Mouse (Mus musculus) olfactory bulb, adult 2 months (tissue): Measurements from ENCODE around the gene Ccl6. TPM values are rescaled to one million over a fixed set of nuclear protein-coding genes. Genes with fewer than 3 reads are reported as not detected.

Experiments
- H3K27ac ChIP-seq: fragments of 200-500 bp; 2 replicates; pipeline ENCODE4 v1.5.1; 2012; ENCODE audit warnings: low read depth, low read length; ENCODE audit not compliant: insufficient read depth
- H3K4me1 ChIP-seq: fragments of 200-500 bp; 2 replicates; pipeline ENCODE4 v1.6.1; 2012; ENCODE audit warnings: low read length; ENCODE audit not compliant: control insufficient read depth, insufficient read depth
- H3K4me3 ChIP-seq: fragments of 200-500 bp; 2 replicates; pipeline ENCODE4 v1.5.1; 2012; ENCODE audit warnings: mild to moderate bottlenecking, low read depth, low read length, moderate library complexity; ENCODE audit not compliant: insufficient read depth
- CTCF ChIP-seq: fragments of 200-500 bp; IDR thresholded peaks from 2 replicates; pipeline ENCODE4 v1.5.1; 2012; ENCODE audit warnings: low read depth, mild to moderate bottlenecking, low read length, moderate library complexity; ENCODE audit not compliant: insufficient read depth
- POLR2A ChIP-seq: fragments of 200-500 bp; IDR thresholded peaks from 2 replicates; pipeline ENCODE4 v1.6.1; 2012; ENCODE audit warnings: mild to moderate bottlenecking, low read depth, low read length, moderate library complexity; ENCODE audit not compliant: insufficient read depth
- WGBS: fragments of 180-500 bp; shearing (Covaris S2); methylation state at CpG from one replicate; pipeline ENCODE4 v1.1.7; 2018; 5-methylcytosine and 5-hydroxymethylcytosine counted together
- polyA plus RNA-seq: library from polyadenylated mRNA; stranded (reverse); fragments of >200 nt; gene quantifications from 2 replicates; pipeline ENCODE4 v1.2.4, GENCODE M21; 2012; ENCODE audit warnings: low replicate concordance; ENCODE audit not compliant: missing spikeins, insufficient read depth, insufficient read length

The Ccl6 gene
- polyA plus RNA-seq, 1 experiment = not detected

DNA sequence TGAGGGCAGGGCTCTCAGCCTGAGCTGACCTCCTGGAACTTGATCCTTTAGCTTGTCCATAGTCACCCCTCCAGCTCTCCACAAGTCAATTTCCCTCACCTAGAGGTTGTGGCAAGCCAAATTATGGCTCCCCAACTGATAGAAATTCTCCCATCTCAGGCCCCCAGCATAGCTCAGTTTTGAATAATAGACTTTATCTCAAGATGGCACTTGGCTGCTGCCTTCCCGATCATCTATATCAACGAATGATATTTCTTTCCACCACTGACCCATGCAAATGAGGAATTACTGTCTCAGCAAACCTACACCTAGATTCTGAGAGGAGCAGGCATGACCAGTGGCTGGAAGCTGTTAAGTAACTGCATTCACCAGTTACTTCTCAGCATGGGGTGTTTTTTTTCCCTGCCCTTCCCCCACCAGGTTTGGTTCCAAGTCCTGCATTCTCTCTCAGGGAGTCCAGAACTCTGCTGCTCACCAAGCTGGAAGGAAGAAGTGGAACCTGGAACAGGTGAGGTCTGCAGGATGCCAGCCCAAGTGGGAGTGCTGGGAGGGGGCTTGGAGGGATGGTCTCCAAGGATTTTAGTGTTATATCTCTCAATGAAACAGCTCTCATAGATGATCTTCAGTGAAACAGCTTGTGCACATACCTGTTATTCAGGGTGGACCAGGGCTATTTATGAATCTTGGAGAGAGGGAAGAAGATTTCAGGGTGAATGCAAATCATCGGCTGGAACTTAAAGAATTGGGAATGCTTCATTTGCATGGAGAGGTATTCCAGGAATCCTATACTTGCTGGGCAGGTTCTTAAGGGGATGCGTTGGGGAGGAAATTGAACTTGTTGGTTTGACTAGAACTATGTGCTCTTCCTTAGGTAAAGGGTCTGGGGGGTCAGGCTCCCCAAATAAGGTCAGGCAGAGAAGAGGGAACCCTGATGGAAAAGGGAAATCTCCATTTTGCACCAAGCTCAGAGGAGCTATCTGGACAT lies 11.0 kb downstream of the Ccl6 start:
- Histone ChIP-seq H3K4me3 (no peak overlapping the region), H3K27ac (no peak overlapping the region), H3K4me1 (no peaks in the 10 kb centered on the region)
- 85% methylated on average over 4 of the region's 4 CpGs for WGBS
- TF ChIP-seq CTCF (no peak), POLR2A (no peak)

DNA sequence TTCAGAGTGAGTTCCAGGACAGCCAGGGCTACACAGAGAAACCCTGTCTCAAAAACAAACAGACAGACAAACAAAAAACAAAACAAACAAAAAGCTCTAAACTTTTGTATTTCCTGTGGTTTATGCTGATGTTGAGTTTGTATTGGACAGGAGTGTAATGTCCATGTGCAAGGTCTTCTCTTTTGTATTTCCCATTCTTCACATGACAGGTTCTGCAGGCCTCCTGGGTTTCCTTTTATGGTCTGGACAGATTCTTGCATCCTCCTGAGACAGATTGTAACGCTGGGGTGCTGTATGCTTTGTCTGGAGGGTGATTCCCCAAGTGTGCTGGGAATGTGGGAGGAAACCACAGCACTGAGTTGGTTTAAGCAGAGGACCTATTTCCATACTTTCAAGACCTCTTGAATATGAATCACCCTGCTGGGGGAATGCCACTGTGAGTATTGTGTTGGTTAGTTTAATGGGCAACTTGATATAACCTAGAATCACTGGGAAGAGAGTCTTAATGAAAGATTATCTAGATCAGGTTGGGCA lies 12.1 kb downstream of the Ccl6 start:
- TF ChIP-seq POLR2A (no peak), CTCF (no peak)
- Histone ChIP-seq H3K27ac (no peak overlapping the region), H3K4me3 (no peak overlapping the region), H3K4me1 (no peaks in the 10 kb centered on the region)
- WGBS = 50% methylated on average over 1 of the region's 1 CpGs

DNA sequence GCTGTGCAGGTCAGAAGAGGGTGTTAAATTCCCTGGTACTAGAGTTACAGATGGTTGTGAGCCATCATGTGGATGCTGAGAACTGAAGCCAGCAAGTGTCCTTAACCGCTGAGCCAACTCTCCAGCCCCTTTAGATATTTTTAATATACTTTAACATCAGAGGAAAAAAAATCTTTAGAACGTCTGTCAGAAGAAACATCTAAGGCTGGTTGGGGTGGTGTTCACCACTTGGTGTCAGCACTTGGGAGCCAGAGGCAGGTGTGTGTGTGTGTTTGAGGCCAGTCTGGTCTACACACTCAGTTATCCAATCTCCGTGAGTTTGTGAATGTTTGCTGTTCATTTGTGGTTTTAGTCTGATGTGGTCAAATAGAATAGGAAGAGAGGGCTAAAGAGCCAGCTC lies 13.9 kb downstream of the Ccl6 start:
- 87% methylated on average over 3 of the region's 3 CpGs for WGBS
- no peaks in the 10 kb centered on the region for H3K4me1 ChIP-seq
- H3K27ac ChIP-seq = no peak overlapping the region
- H3K4me3 ChIP-seq = no peak overlapping the region
- TF ChIP-seq CTCF = no peak
- TF ChIP-seq POLR2A = no peak

DNA sequence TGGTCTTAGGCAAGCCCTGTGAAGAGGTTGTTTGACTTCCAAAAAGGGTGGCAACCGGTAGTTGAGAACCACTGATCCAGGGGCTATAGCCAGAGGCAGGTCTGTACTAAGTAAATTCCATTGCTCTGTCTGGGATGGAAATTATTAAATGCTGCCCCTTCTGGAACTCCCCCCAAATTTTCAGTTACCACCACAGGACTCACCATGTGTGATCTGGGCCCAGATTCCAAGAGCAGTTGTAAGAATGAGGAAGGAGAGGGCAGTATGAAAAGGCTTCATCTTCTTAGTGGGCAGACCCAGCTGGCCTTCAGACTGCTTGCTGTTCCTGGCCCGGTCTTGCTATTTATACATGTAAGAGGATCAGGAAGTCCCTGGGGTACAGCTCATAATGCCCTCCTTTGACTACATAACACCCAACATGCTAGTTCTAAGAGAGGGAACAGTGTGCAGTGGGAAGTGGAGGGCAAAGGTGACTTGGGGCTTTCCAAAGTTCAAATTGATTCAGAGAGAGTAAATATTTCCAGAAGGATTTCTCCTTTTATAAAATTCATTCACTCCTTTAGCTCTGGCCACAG lies 14.6 kb downstream of the Ccl6 start, which contains the start of gene Ccl9:
Gene Ccl9 (minus strand): TSS at position 451 of the 575 bp plus-strand sequence.
- no peak for TF ChIP-seq POLR2A
- no peak for TF ChIP-seq CTCF
- Histone ChIP-seq H3K4me3 (no peak within 1 kb of the TSS), H3K27ac (no peak within 1 kb of the TSS), H3K4me1 (no peaks in the 10 kb centered on the region)
- 50% methylated on average over 2 of the region's 2 CpGs for WGBS

DNA sequence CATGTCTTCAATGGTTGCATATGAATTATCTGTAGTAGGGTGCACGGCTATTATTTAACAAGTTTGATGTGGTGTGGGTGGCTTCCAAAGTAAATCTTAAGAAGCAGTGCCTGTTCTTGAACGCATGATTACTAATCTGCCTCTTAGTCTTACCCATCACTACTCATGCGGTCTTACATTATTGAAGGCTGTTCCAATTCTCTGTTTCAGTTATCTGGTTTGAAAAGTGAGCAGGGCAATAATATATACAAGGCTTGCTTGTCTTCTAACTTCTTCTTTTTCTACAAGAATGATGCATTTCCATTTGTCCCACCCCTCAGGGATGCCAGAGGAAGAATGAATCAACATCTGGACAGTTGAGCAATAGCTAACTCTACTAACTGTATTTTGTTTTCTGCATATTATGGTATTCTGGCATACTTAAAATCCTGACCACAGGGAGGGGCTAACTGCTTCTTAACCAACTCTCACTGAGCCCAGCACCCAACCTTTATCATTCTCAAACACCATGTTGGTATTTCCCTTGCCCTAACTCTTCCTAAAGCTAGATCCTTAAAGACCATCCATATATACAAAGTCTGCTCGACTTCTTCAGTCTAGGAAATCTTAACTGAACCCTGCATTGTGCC lies 15.8 kb downstream of the Ccl6 start:
- Histone ChIP-seq H3K27ac (no peak overlapping the region), H3K4me1 (no peaks in the 10 kb centered on the region), H3K4me3 (no peak overlapping the region)
- TF ChIP-seq CTCF = no peak
- TF ChIP-seq POLR2A = no peak
- WGBS = 80% methylated on average over 4 of the region's 4 CpGs

DNA sequence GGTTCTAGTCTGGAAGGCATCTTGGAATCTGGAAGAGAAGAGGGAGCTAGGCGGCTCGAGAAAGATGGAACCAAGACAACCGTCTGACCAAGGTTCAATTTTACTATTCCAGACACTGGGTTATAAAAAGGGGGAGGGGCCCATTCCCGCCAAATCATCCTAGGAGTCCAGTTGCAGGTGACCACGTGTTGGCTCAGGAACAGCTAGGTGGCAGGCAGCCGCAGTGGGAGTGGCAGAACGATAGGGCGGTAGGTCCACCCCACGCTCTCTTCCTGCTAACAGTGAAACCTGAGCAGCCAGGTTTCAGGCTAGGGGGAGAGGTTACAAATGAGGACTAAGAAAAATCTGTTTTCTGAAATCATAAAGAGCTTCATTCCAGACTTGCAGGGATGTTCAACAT lies 20.1 kb downstream of the Ccl6 start:
- 74% methylated on average over 9 of the region's 9 CpGs for WGBS
- no peak overlapping the region for H3K27ac ChIP-seq
- H3K4me1 ChIP-seq = no peaks in the 10 kb centered on the region
- H3K4me3 ChIP-seq = no peak overlapping the region
- TF ChIP-seq CTCF = no peak

DNA sequence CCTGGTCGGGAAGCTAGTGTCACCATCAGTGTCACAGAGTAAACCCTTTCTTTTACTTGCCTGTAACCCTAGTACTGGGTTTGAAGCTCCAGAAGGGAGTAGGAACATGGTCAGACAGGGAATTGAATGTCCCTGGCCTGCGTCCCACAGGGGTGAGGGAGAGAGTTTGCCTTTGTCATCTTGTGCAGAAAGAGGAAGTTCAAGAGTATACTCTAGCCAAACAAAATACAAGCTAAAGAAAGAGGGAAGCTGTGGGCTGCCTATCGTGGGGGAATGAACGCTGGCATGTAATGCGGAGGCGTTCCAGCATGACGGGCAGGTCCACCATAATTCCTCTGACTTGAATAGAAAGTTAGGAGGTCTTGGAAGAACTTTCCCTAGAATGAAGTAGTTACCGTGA lies 20.7 kb downstream of the Ccl6 start:
- no peak for TF ChIP-seq POLR2A
- no peak for TF ChIP-seq CTCF

DNA sequence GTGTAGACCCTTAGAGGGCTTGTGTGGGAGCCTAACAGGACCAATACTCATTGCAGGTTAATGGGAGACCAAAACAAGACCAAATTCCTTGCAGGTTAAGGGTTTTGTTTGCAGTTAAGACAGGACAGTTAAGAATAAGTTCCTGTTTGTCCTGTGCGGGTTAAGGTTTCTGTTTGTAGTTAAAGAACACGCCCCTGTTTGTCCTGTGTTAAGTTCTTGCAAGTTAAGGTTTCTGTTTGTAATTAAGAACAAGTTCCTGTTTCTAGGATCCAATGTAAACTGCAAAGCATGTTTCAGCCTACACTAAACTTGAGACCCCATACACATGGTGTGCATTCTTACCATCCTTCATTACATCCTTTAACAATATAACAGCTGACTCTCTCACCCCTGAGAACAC lies 22.7 kb downstream of the Ccl6 start:
- WGBS = 88% methylated on average over 2 of the region's 2 CpGs
- no peak overlapping the region for H3K4me3 ChIP-seq
- TF ChIP-seq CTCF (no peak), POLR2A (no peak)
- H3K27ac ChIP-seq = no peak overlapping the region
- no peaks in the 10 kb centered on the region for H3K4me1 ChIP-seq

More for the DNA sequence above, 20.7 kb downstream of the Ccl6 start:
- Histone ChIP-seq H3K4me1 (no peaks in the 10 kb centered on the region), H3K4me3 (no peak overlapping the region), H3K27ac (no peak overlapping the region)
- 87% methylated on average over 8 of the region's 8 CpGs for WGBS

DNA sequence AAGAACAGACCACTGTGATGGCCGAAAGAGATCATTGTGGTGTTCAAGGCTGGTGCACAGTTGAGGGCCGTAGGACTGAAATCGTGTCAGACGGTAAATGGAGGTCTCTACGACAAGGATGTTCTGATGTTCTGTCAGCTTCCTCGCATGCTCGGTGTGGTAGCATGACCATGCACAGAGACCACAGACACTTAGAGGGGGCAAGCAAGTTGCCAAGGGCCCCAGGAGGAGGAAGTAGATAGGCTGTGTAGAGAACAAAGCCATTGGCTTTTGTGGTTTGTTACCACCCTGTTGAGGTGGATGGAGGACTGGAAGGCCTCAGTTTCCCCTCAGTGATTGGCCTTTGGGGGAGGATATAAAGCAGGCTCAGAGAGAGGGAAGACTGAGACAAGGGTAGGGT lies 23.6 kb downstream of the Ccl6 start:
- TF ChIP-seq CTCF (no peak), POLR2A (no peak)
- Histone ChIP-seq H3K4me1 (no peaks in the 10 kb centered on the region), H3K4me3 (no peak overlapping the region), H3K27ac (no peak overlapping the region)
- WGBS = 97% methylated on average over 7 of the region's 7 CpGs
